Mouse (Mus musculus) kidney, embryonic 14.5 days (tissue): ENCODE results near the gene Ticam1. TPM values are rescaled to one million over a fixed set of nuclear protein-coding genes. Genes with fewer than 3 reads are reported as not detected.
A peak's percentile ranks its signal among the peaks of the same experiment; 100 is the strongest.
"Not testable (repeated sequence)": the region's sequence is repeated elsewhere in the genome, so short reads cannot be mapped to it uniquely, and the experiment has no call there.

Experiments used
- ATAC-seq: fragments of 200-750 bp; cut with Nextera tagmentation; 2 replicates; pipeline ENCODE4 v1.8.0; 2017; ENCODE audit warnings: moderate number of reproducible peaks, mild to moderate bottlenecking, moderate TSS enrichment, moderate library complexity; ENCODE audit not compliant: low FRiP score, low TSS enrichment
- H3K27ac ChIP-seq: fragments of 300-500 bp; sonication (generic); 2 replicates; pipeline ENCODE4 v1.5.1; 2014; ENCODE audit warnings: low read depth, mild to moderate bottlenecking, low read length, moderate library complexity, mixed read lengths
- H3K27me3 ChIP-seq: fragments of 300-500 bp; sonication (generic); 2 replicates; pipeline ENCODE4 v1.6.1; 2014; ENCODE audit warnings: mild to moderate bottlenecking, low read length; ENCODE audit not compliant: control insufficient read depth, insufficient read depth
- H3K36me3 ChIP-seq: fragments of 300-500 bp; sonication (generic); 2 replicates; pipeline ENCODE4 v1.6.1; 2014; ENCODE audit warnings: low read length, mixed read lengths; ENCODE audit not compliant: control insufficient read depth, insufficient read depth
- H3K4me1 ChIP-seq: fragments of 300-500 bp; sonication (generic); 2 replicates; pipeline ENCODE4 v1.6.1; 2014; ENCODE audit warnings: low read length, mixed read lengths; ENCODE audit not compliant: control insufficient read depth, insufficient read depth
- H3K4me2 ChIP-seq: fragments of 300-500 bp; sonication (generic); replicated peaks from 2 replicates; pipeline ENCODE4 v1.6.1; 2014; ENCODE audit warnings: low read depth, mild to moderate bottlenecking, low read length
- H3K4me3 ChIP-seq: fragments of 300-500 bp; sonication (generic); 2 replicates; pipeline ENCODE4 v1.5.1; 2014; ENCODE audit warnings: mild to moderate bottlenecking, low read length
- H3K9ac ChIP-seq: fragments of 300-500 bp; sonication (generic); 2 replicates; pipeline ENCODE4 v1.6.1; 2014; ENCODE audit warnings: low read depth, mild to moderate bottlenecking, low read length, moderate library complexity
- H3K9me3 ChIP-seq: fragments of 300-500 bp; sonication (generic); 2 replicates; pipeline ENCODE4 v1.6.1; 2016; ENCODE audit warnings: low read length; ENCODE audit not compliant: control insufficient read depth
- WGBS: fragments of 180-500 bp; shearing (Covaris S2); extraction: QIAGEN DNeasy Blood & Tissue Kit; methylation state at CpG from one replicate; pipeline ENCODE4 v1.1.7; 2014; 5-methylcytosine and 5-hydroxymethylcytosine counted together
- polyA plus RNA-seq: library from polyadenylated mRNA; unstranded; fragments of >200 nt; fragmentation: Nextera tagmentation; extraction: Ambion mirVana; gene quantifications from 2 replicates; pipeline ENCODE4 v1.2.1, GENCODE M21; 2014

Gene Ticam1
- polyA plus RNA-seq, 1 experiment from 2014 or later = 7.2 TPM

DNA sequence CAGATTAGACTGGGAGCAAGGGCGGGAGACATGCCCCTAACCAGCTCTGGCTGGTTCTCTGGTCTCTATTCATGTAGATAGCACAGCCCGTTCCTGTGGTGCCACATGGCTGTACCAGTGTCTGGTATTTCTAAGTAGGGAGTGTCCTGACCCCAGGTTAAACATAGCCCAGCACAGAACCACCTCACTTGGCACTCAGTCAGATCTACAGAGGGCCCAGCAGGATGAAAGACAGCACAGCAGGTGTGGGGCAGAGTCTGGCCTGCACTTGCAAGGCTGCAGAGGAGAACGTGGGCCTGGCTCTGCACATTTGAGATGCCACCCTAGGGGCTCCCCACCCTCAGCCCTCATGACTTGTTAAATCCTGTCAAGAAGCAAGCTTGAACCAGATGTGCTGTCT, 15.4 kb downstream of the Ticam1 start:
- no peak overlapping the region for H3K9ac ChIP-seq
- WGBS = 75% methylated on average over 3 of the region's 3 CpGs
- H3K4me2 ChIP-seq = no peak overlapping the region
- peaks cover 45% of the 10 kb centered on the region for H3K36me3 ChIP-seq
- H3K4me3 ChIP-seq = no peak overlapping the region
- H3K9me3 ChIP-seq = no peaks in the 10 kb centered on the region
- H3K4me1 ChIP-seq = peaks cover 20% of the 10 kb centered on the region; the same call in 1 of the 2 replicates
- no peak overlapping the region for H3K27ac ChIP-seq
- no peaks in the 10 kb centered on the region for H3K27me3 ChIP-seq
- no peak for ATAC-seq

DNA sequence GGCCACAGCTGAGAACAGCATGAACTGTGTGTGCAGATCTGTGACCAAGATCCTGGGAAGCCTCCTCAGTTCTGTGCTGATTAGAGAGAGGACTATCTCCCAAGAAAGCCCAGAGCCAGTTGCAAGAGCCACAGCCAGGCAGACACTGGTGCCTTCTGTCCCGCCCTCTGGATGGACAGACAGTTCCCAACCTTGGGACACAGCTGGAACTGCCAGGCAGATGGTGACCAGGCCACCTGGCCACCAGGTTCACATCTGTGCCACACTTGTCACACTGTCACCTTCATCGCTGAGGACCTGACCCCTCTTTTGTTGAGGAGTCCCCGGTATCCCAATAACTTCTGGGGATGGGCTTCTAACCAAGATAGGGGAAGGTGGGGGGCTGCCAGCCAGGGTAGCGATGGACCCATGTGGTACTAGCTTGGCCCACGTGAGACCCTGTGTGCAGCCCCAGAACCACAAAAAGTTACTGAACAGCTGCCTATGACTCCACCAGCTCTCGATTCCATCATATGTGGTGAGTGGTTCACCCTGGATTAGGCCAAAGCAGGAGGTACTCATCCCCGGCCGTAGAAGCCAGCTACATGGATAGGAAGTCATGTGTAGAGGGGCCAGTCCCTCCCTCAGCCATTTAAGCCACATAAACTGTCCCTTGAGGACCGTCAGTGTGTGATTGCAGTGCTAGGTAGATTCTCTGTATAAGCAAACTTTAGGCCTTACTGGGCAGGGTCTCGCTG, 17.1 kb downstream of the Ticam1 start:
- Histone ChIP-seq H3K9me3 (no peaks in the 10 kb centered on the region), H3K4me3 (no peak overlapping the region), H3K4me2 (no peak overlapping the region; the same call in 1 of the 2 replicates), H3K36me3 (peaks cover 45% of the 10 kb centered on the region), H3K27ac (no peak overlapping the region), H3K27me3 (no peaks in the 10 kb centered on the region), H3K4me1 (peaks cover 20% of the 10 kb centered on the region; the same call in 1 of the 2 replicates), H3K9ac (no peak overlapping the region)
- WGBS = 91% methylated on average over 10 of the region's 10 CpGs
- ATAC-seq = no peak

DNA sequence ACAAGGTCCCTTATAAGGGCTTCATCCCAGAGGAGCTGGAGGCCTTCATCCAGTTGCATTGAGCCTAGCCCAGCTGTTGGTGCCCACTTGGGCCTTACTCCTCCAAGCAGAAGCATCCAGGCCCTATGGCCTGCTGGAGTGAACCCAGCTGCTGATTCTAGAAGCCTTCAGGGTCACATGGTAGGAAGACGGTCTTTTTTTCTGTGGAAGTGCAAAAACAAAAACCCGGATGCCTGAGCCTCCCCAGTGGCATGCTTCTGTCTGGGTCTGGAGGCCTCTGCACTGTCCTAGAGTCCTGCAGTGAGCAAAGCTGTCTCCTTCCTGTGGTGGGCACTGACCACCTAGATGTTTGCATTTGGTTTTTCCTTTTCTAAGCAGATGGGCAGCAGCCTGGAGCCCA, 17.8 kb downstream of the Ticam1 start:
- not testable (repeated sequence) for H3K27ac ChIP-seq, H3K27me3 ChIP-seq, H3K4me3 ChIP-seq, ATAC-seq, H3K4me2 ChIP-seq, H3K9ac ChIP-seq, H3K9me3 ChIP-seq
- Histone ChIP-seq H3K36me3 (peaks cover 45% of the 10 kb centered on the region), H3K4me1 (peaks cover 20% of the 10 kb centered on the region; the same call in 1 of the 2 replicates)
- 63% methylated on average over 2 of the region's 2 CpGs for WGBS

GRCm38 (mm10) chr17:56258269-56258668, 18.3 kb downstream of the Ticam1 start:
- Histone ChIP-seq H3K4me1 (peaks cover 20% of the 10 kb centered on the region; the same call in 1 of the 2 replicates), H3K36me3 (peaks cover 45% of the 10 kb centered on the region)
- not testable (repeated sequence) for H3K27me3 ChIP-seq, H3K9me3 ChIP-seq, ATAC-seq, H3K4me2 ChIP-seq, H3K4me3 ChIP-seq, H3K27ac ChIP-seq, H3K9ac ChIP-seq
- WGBS = 93% methylated on average over 19 of the region's 19 CpGs

GRCm38 (mm10) chr17:56257181-56257894, 19.2 kb downstream of the Ticam1 start:
- H3K9me3 ChIP-seq = no peaks in the 10 kb centered on the region
- H3K27ac ChIP-seq = no peak overlapping the region; the same call in 1 of the 2 replicates
- 8% methylated on average over 49 of the region's 58 CpGs for WGBS
- H3K4me1 ChIP-seq = peaks cover 20% of the 10 kb centered on the region; the same call in 1 of the 2 replicates
- H3K27me3 ChIP-seq = no peaks in the 10 kb centered on the region
- no peak for ATAC-seq
- peaks cover 35% of the 10 kb centered on the region for H3K36me3 ChIP-seq
- peak overlapping the region; percentile 92 for H3K4me2 ChIP-seq
- peak overlapping the region; percentile 67 for H3K9ac ChIP-seq
- peak overlapping the region; percentile 66 for H3K4me3 ChIP-seq

DNA sequence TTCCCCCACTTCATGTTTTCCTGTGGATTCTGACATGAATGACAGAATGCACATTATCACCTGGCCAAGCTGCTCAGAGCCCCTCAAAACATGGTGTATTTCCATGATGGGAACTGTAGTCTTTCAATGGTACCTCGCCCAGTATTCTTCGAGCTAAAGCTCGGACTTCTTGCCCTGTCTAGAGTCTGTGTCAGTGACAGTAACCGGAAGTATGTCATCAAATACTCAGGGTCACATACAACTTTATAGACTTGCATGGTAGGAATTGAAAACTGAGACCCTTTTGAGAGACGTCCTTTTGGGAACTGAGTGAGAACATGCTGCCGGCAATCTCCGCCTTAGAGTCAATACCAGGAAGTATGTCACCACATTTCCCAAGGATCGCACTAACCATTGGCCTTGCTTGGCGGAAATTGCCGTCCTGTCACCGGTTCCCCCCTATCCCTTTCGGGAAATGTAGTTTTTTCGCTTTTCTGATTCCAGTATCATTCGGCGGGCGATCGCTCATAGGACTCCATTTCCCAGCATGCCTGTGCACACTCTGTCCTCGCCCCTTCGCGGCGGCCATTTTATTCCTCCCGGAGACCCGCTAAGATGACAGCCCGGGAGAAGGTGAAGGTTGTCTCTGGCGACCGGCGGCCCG, 20.2 kb downstream of the Ticam1 start, which contains the start of gene Fem1a:
TSS of gene Fem1a (plus strand) at position 572 of the 643 bp plus-strand sequence.
- H3K9me3 ChIP-seq = no peaks in the 10 kb centered on the region
- H3K4me3 ChIP-seq = peak within 1 kb of the TSS; percentile 66
- peak within 1 kb of the TSS; percentile 67 for H3K9ac ChIP-seq
- peak within 1 kb of the TSS; percentile 90 for H3K27ac ChIP-seq
- no peaks in the 10 kb centered on the region for H3K27me3 ChIP-seq
- under 1% methylated on average over 28 of the region's 28 CpGs for WGBS
- peak within 1 kb of the TSS; percentile 92 for H3K4me2 ChIP-seq
- peak; percentile 91 for ATAC-seq
- H3K4me1 ChIP-seq = peaks cover 20% of the 10 kb centered on the region; the same call in 1 of the 2 replicates
- H3K36me3 ChIP-seq = peaks cover 26% of the 10 kb centered on the region

DNA sequence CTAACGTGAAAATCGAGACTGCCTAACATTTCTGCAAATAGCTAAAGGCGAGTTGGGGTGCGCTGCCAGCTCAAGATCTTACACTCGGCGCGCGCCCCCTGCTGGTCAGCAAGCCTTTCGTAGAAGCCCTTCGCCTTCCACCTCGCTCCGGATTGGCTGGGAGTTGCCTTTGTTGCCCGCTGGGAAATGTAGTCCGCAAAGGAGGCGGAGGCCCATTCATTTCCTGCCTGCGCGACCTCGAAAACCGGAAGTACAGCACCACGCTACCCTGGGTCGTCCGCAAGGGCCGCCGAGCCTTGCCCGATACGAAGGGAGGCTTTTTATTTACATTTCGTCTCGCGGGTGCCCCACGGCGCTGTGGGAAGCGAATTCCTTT, 20.7 kb downstream of the Ticam1 start:
- H3K4me1 ChIP-seq = peaks cover 20% of the 10 kb centered on the region; the same call in 1 of the 2 replicates
- peak; percentile 93 for ATAC-seq

GRCm38 (mm10) chr17:56255429-56255828, 21.2 kb downstream of the Ticam1 start:
- H3K4me3 ChIP-seq = peak overlapping the region; percentile 11; the same call in 1 of the 2 replicates
- H3K9me3 ChIP-seq = no peaks in the 10 kb centered on the region
- H3K9ac ChIP-seq = 0 out of 2 replicates have a peak overlapping the region, but pooled peaks have one; percentile 56
- 21% methylated on average over 9 of the region's 9 CpGs for WGBS
- peak overlapping the region; percentile 80 for H3K4me2 ChIP-seq
- H3K36me3 ChIP-seq = peaks cover 18% of the 10 kb centered on the region
- H3K27ac ChIP-seq = peak overlapping the region; percentile 72
- no peak; the same call in 1 of the 2 replicates for ATAC-seq
- no peaks in the 10 kb centered on the region for H3K27me3 ChIP-seq
- H3K4me1 ChIP-seq = peaks cover 20% of the 10 kb centered on the region; the same call in 1 of the 2 replicates

More for the DNA sequence above, 20.7 kb downstream of the Ticam1 start:
- H3K9me3 ChIP-seq = no peaks in the 10 kb centered on the region
- peak overlapping the region; percentile 66 for H3K4me3 ChIP-seq
- H3K4me2 ChIP-seq = peak overlapping the region; percentile 80
- H3K9ac ChIP-seq = peak overlapping the region; percentile 56; the same call in 1 of the 2 replicates
- WGBS = under 1% methylated on average over 32 of the region's 32 CpGs
- peaks cover 23% of the 10 kb centered on the region for H3K36me3 ChIP-seq
- no peaks in the 10 kb centered on the region for H3K27me3 ChIP-seq
- H3K27ac ChIP-seq = peak overlapping the region; percentile 90
